Mouse (Mus musculus) testis, adult 2 months (tissue): ENCODE results near the gene Mylk2.

Experiments
- CTCF ChIP-seq: fragments of 200-500 bp; IDR thresholded peaks from 2 replicates; pipeline ENCODE4 v1.5.1; 2012; ENCODE audit warnings: low read depth, mild to moderate bottlenecking, inconsistent platforms, low read length, moderate library complexity; ENCODE audit not compliant: control insufficient read depth, insufficient read depth, insufficient replicate concordance
- POLR2A ChIP-seq: fragments of 200-500 bp; IDR thresholded peaks from 2 replicates; pipeline ENCODE4 v1.6.1; 2012; ENCODE audit warnings: low read depth, mild to moderate bottlenecking, inconsistent platforms, low read length, moderate library complexity; ENCODE audit not compliant: control insufficient read depth

- TF ChIP-seq CTCF (no peak), POLR2A (no peak)
Observed at GRCm38 (mm10) chr2:152901296-152901695, 9.9 kb upstream of the Mylk2 start.
